Mouse (Mus musculus) MEL (cell line): ENCODE results near the gene Nemp1. TPM values are rescaled to one million over a fixed set of nuclear protein-coding genes. Genes with fewer than 3 reads are reported as not detected.

Source experiments
- DNase-seq: peaks from one replicate; pipeline ENCODE4 v3.0.0; 2011; ENCODE audit warnings: low read depth, low spot score
- H3K27ac ChIP-seq: 2 replicates; pipeline ENCODE4 v1.5.1; 2012; ENCODE audit warnings: low read depth, mild to moderate bottlenecking, control low read depth, low read length, moderate library complexity; ENCODE audit not compliant: control insufficient read depth
- H3K27me3 ChIP-seq, 2 experiments: fragments of 150-350 bp in 1 of 2; sonication (generic) in 1 of 2; 2 replicates each; pipeline ENCODE4 v1.6.1; 2012; ENCODE audit warnings: low read length in 2 of 2, mild to moderate bottlenecking in 2 of 2, improper control_type of control experiment in 1 of 2, moderate library complexity in 1 of 2; ENCODE audit not compliant: insufficient read depth in 2 of 2, control insufficient read depth in 1 of 2
- H3K36me3 ChIP-seq, 2 experiments: 2 replicates each; pipeline ENCODE4 v1.6.1; 2012 to 2014; ENCODE audit warnings: low read length in 2 of 2, improper control_type of control experiment in 1 of 2, inconsistent platforms in 1 of 2, mild to moderate bottlenecking in 1 of 2; ENCODE audit not compliant: insufficient read depth in 2 of 2, control insufficient read depth in 1 of 2
- H3K4me1 ChIP-seq, 2 experiments: fragments of 150-350 bp in 1 of 2; sonication (generic) in 1 of 2; 2 replicates each; pipeline ENCODE4 v1.6.1; 2012; ENCODE audit warnings: low read length in 2 of 2, improper control_type of control experiment in 1 of 2, mild to moderate bottlenecking in 1 of 2; ENCODE audit not compliant: insufficient read depth in 2 of 2, control insufficient read depth in 1 of 2
- H3K4me3 ChIP-seq, 2 experiments: fragments of 150-350 bp in 1 of 2; sonication (generic) in 1 of 2; 2 replicates each; pipeline ENCODE4 v1.5.1; 2012; ENCODE audit warnings: low read depth in 2 of 2, low read length in 2 of 2, mild to moderate bottlenecking in 2 of 2, moderate library complexity in 2 of 2, control low read depth in 1 of 2, improper control_type of control experiment in 1 of 2; ENCODE audit not compliant: control insufficient read depth in 1 of 2, insufficient read depth in 1 of 2
- H3K79me2 ChIP-seq: 2 replicates; pipeline ENCODE4 v1.6.1; 2012; ENCODE audit warnings: mild to moderate bottlenecking, low read length, moderate library complexity; ENCODE audit not compliant: control insufficient read depth, poor library complexity, insufficient read depth
- H3K9ac ChIP-seq: 2 replicates; pipeline ENCODE4 v1.6.1; 2012; ENCODE audit warnings: low read depth, mild to moderate bottlenecking, control low read depth, low read length, moderate library complexity; ENCODE audit not compliant: control insufficient read depth, poor library complexity, severe bottlenecking
- H3K9me3 ChIP-seq: fragments of 150-350 bp; sonication (generic); replicated peaks from 2 replicates; pipeline ENCODE4 v1.6.1; 2012; ENCODE audit warnings: mild to moderate bottlenecking, low read length, improper control_type of control experiment, moderate library complexity; ENCODE audit not compliant: insufficient read depth
- BHLHE40 ChIP-seq: IDR thresholded peaks from 2 replicates; pipeline ENCODE4 v1.6.1; 2012; ENCODE audit warnings: low read depth, mild to moderate bottlenecking, inconsistent platforms, low read length, improper control_type of control experiment, borderline replicate concordance
- CHD1 ChIP-seq: IDR thresholded peaks from 2 replicates; pipeline ENCODE4 v1.6.1; 2012; ENCODE audit warnings: low read depth, mild to moderate bottlenecking, inconsistent platforms, low read length, improper control_type of control experiment
- CHD2 ChIP-seq: IDR thresholded peaks from 2 replicates; pipeline ENCODE4 v1.6.1; 2011; ENCODE audit warnings: low read length, improper control_type of control experiment
- E2F4 ChIP-seq: IDR thresholded peaks from 2 replicates; pipeline ENCODE4 v1.6.1; 2011; ENCODE audit warnings: low read depth, low read length, improper control_type of control experiment, borderline replicate concordance
- ELF1 ChIP-seq: IDR thresholded peaks from 2 replicates; pipeline ENCODE4 v1.6.1; 2014; ENCODE audit warnings: low read depth, mild to moderate bottlenecking, inconsistent platforms, low read length, improper control_type of control experiment, moderate library complexity
- GABPA ChIP-seq: IDR thresholded peaks from 2 replicates; pipeline ENCODE4 v1.6.1; 2012; ENCODE audit warnings: low read depth, mild to moderate bottlenecking, inconsistent platforms, low read length, improper control_type of control experiment, moderate library complexity
- HCFC1 ChIP-seq: IDR thresholded peaks from 2 replicates; pipeline ENCODE4 v1.6.1; 2012; ENCODE audit warnings: low read depth, mild to moderate bottlenecking, inconsistent platforms, low read length, improper control_type of control experiment, moderate library complexity
- MAFK ChIP-seq: IDR thresholded peaks from 2 replicates; pipeline ENCODE4 v1.6.1; 2011; ENCODE audit warnings: low read depth, mild to moderate bottlenecking, low read length, improper control_type of control experiment, borderline replicate concordance
- MAX ChIP-seq: IDR thresholded peaks from 2 replicates; pipeline ENCODE4 v1.6.1; 2011; ENCODE audit warnings: low read length, improper control_type of control experiment
- MYC ChIP-seq: IDR thresholded peaks from 2 replicates; pipeline ENCODE4 v1.6.1; 2011; ENCODE audit warnings: low read depth, mild to moderate bottlenecking, low read length, improper control_type of control experiment, moderate library complexity
- NRF1 ChIP-seq: IDR thresholded peaks from 2 replicates; pipeline ENCODE4 v1.6.1; 2014; ENCODE audit warnings: low read depth, mild to moderate bottlenecking, inconsistent platforms, low read length, improper control_type of control experiment, moderate library complexity; ENCODE audit not compliant: poor library complexity, insufficient read depth, severe bottlenecking
- POLR2AphosphoS2 ChIP-seq: IDR thresholded peaks from 2 replicates; pipeline ENCODE4 v1.6.1; 2011; ENCODE audit warnings: low read length, improper control_type of control experiment
- SIN3A ChIP-seq: IDR thresholded peaks from 2 replicates; pipeline ENCODE4 v1.6.1; 2012; ENCODE audit warnings: low read length, improper control_type of control experiment, inconsistent platforms
- SMC3 ChIP-seq: IDR thresholded peaks from 2 replicates; pipeline ENCODE4 v1.6.1; 2011; ENCODE audit warnings: low read depth, low read length, improper control_type of control experiment
- TAL1 ChIP-seq: IDR thresholded peaks from 2 replicates; pipeline ENCODE4 v1.6.1; 2012; ENCODE audit warnings: mild to moderate bottlenecking, inconsistent platforms, low read length, moderate library complexity, mixed read lengths
- TBP ChIP-seq: IDR thresholded peaks from 2 replicates; pipeline ENCODE4 v1.8.0; 2011; ENCODE audit warnings: low read depth, low read length, improper control_type of control experiment
- TCF12 ChIP-seq: IDR thresholded peaks from 2 replicates; pipeline ENCODE4 v1.6.1; 2014; ENCODE audit warnings: low read depth, mild to moderate bottlenecking, inconsistent platforms, low read length, improper control_type of control experiment, moderate library complexity
- UBTF ChIP-seq: IDR thresholded peaks from 2 replicates; pipeline ENCODE4 v1.6.1; 2012; ENCODE audit warnings: low read depth, mild to moderate bottlenecking, inconsistent platforms, low read length, improper control_type of control experiment, moderate library complexity, borderline replicate concordance; ENCODE audit not compliant: insufficient read depth
- USF1 ChIP-seq: IDR thresholded peaks from 2 replicates; pipeline ENCODE4 v1.6.1; 2014; ENCODE audit warnings: low read depth, mild to moderate bottlenecking, inconsistent platforms, low read length, improper control_type of control experiment, moderate library complexity
- USF2 ChIP-seq, 2 experiments: IDR thresholded peaks; 2 replicates each; pipeline ENCODE4 v1.6.1; 2011 to 2012; ENCODE audit warnings: improper control_type of control experiment in 2 of 2, low read length in 2 of 2, borderline replicate concordance in 1 of 2, inconsistent platforms in 1 of 2, low read depth in 1 of 2, mild to moderate bottlenecking in 1 of 2; ENCODE audit not compliant: insufficient read depth in 1 of 2
- ZMIZ1 ChIP-seq: IDR thresholded peaks from 2 replicates; pipeline ENCODE4 v1.6.1; 2012; ENCODE audit warnings: low read depth, mild to moderate bottlenecking, inconsistent platforms, low read length, improper control_type of control experiment, moderate library complexity
- polyA plus RNA-seq, 2 experiments: library from polyadenylated mRNA; stranded (reverse) in 1 of 2; unstranded in 1 of 2; fragments of >175 nt in 1 of 2; fragments of >200 nt in 1 of 2; gene quantifications; 2 replicates each; pipeline versions ENCODE4 v1.2.1 to v1.2.4; 2012; ENCODE audit warnings: low replicate concordance in 2 of 2, low read depth in 1 of 2; ENCODE audit not compliant: insufficient read length in 2 of 2, insufficient read depth in 1 of 2, missing spikeins in 1 of 2
- total RNA-seq: library from RNA; depleted of rRNA; stranded (reverse); fragments of 300-350 nt; gene quantifications from 2 replicates; pipeline ENCODE4 v1.2.3, GENCODE M21; 2012

Gene Nemp1
- total and polyA plus RNA-seq, 3 experiments: 12.1 to 13.9 TPM; not detected in 1

GRCm38 (mm10) chr10:127698966-127699365, 32.3 kb downstream of the Nemp1 start:
- Histone ChIP-seq H3K27ac (no peak overlapping the region), H3K27me3 (no peaks in the 10 kb centered on the region), H3K4me3 (no peak overlapping the region), H3K9me3 (no peaks in the 10 kb centered on the region), H3K79me2 (no peaks in the 10 kb centered on the region), H3K9ac (no peak overlapping the region), H3K4me1 (no peaks in the 10 kb centered on the region), H3K36me3 (no peaks in the 10 kb centered on the region; a peak in 1 of 4 replicates)
- TF ChIP-seq TBP (no peak), GABPA (no peak), MYC (no peak), USF2 (IDR thresholded peaks at IDR 0.05; ENCODE audit: borderline replicate concordance in 1 of 2, insufficient read depth in 1 of 2, low read depth in 1 of 2, low read length in 2 of 2) (no peak), MAFK (no peak), E2F4 (no peak), HCFC1 (no peak), UBTF (no peak), CHD2 (no peak), SIN3A (no peak), NRF1 (no peak), TAL1 (no peak)
- no peak for DNase-seq

- no peak overlapping the region for H3K4me3 ChIP-seq
- DNase-seq: peak; percentile 44
- no peaks in the 10 kb centered on the region; a peak in 1 of 4 replicates for H3K36me3 ChIP-seq
- H3K9me3 ChIP-seq: no peaks in the 10 kb centered on the region
- H3K27me3 ChIP-seq: no peaks in the 10 kb centered on the region
- TF ChIP-seq MAX (no peak), SMC3 (no peak), BHLHE40 (no peak), UBTF (no peak), ELF1 (no peak), CHD1 (no peak), TBP (no peak), TCF12 (no peak), HCFC1 (no peak), USF1 (no peak), POLR2AphosphoS2 (no peak), ZMIZ1 (no peak)
- H3K9ac ChIP-seq: no peak overlapping the region
- H3K79me2 ChIP-seq: no peaks in the 10 kb centered on the region
- peaks cover 0 to 7% of the 10 kb centered on the region in 2 experiments; a peak in 3 of 4 replicates for H3K4me1 ChIP-seq
- H3K27ac ChIP-seq: no peak overlapping the region
Observed at GRCm38 (mm10) chr10:127703299-127703698, 36.6 kb downstream of the Nemp1 start.
